Mouse (Mus musculus) layer of hippocampus, adult 9-11 months (tissue): Measurements from ENCODE around the gene Dnm1l.
"Not testable (repeated sequence)": the region's sequence is repeated elsewhere in the genome, so short reads cannot be mapped to it uniquely, and the experiment has no call there.

ENCODE experiments used
- DNase-seq: peaks from one replicate; pipeline ENCODE4 v3.0.0; 2022

Gene Dnm1l

GRCm38 (mm10) chr16:16358481-16359100 is at the start of gene Dnm1l:
Gene Dnm1l (minus strand): TSS chr16:16358959.
- DNase-seq = peak; percentile 93

GRCm38 (mm10) chr16:16367217-16367616 is 8.5 kb upstream of the Dnm1l start:
- DNase-seq = not testable (repeated sequence)

- DNase-seq = peak; percentile 5
Observed at GRCm38 (mm10) chr16:16359101-16359482, 333 bp upstream of the Dnm1l start.

GRCm38 (mm10) chr16:16357908-16358307 is 851 bp downstream of the Dnm1l start:
- no peak for DNase-seq

GRCm38 (mm10) chr16:16346420-16346819 is 12.3 kb downstream of the Dnm1l start:
- no peak for DNase-seq

GRCm38 (mm10) chr16:16325775-16326336 is 32.9 kb downstream of the Dnm1l start:
- no peak for DNase-seq

GRCm38 (mm10) chr16:16311319-16311718 is 47.4 kb downstream of the Dnm1l start:
- DNase-seq = no peak

- DNase-seq = no peak
Observed at GRCm38 (mm10) chr16:16303888-16304287, 54.9 kb downstream of the Dnm1l start.

GRCm38 (mm10) chr16:16303138-16303827 is 55.5 kb downstream of the Dnm1l start:
- peak; percentile 14 for DNase-seq

GRCm38 (mm10) chr16:16302369-16303137 is 56.2 kb downstream of the Dnm1l start, which contains the start of gene Yars2:
Gene Yars2 (plus strand): TSS chr16:16302965.
- DNase-seq = peak; percentile 95

- DNase-seq = no peak
Observed at GRCm38 (mm10) chr16:16273752-16274151, 85.0 kb downstream of the Dnm1l start.

- no peak for DNase-seq
Observed at GRCm38 (mm10) chr16:16272978-16273377, 85.8 kb downstream of the Dnm1l start.

- no peak for DNase-seq
Observed at GRCm38 (mm10) chr16:16262436-16262835, 96.3 kb downstream of the Dnm1l start.
